Mouse (Mus musculus) myocyte (in vitro differentiated cells): ENCODE measurements around the gene Csnk1e.

Source experiments
- CEBPB ChIP-seq: IDR thresholded peaks from 2 replicates; pipeline ENCODE4 v1.6.1; 2011; ENCODE audit warnings: mild to moderate bottlenecking, moderate library complexity; ENCODE audit not compliant: poor library complexity, insufficient read depth, severe bottlenecking
- POLR2A ChIP-seq: IDR thresholded peaks from one replicate; pipeline ENCODE4 v1.6.1; 2011; ENCODE audit warnings: low read depth, mild to moderate bottlenecking, control low read depth, moderate library complexity; ENCODE audit not compliant: insufficient read length

- TF ChIP-seq CEBPB (no peak), POLR2A (no peak)
Observed at GRCm38 (mm10) chr15:79477227-79477626, 21.9 kb upstream of the Csnk1e start.
